Mouse (Mus musculus) embryonic facial prominence, embryonic 11.5 days (tissue): ENCODE results near the gene Napa. TPM values are rescaled to one million over a fixed set of nuclear protein-coding genes. Genes with fewer than 3 reads are reported as not detected.

Experiments
- ATAC-seq: fragments of 200-750 bp; cut with Nextera tagmentation; replicated peaks from 2 replicates; pipeline ENCODE4 v1.8.0; 2017; ENCODE audit warnings: low read depth; ENCODE audit not compliant: insufficient number of reproducible peaks, low FRiP score, low TSS enrichment
- DNase-seq: peaks from one replicate; pipeline ENCODE4 v3.0.0-alpha.2; 2015; ENCODE audit warnings: low spot score
- H3K27ac ChIP-seq: fragments of 300-500 bp; sonication (generic); replicated peaks from 2 replicates; pipeline ENCODE4 v1.5.1; 2014; ENCODE audit warnings: mild to moderate bottlenecking, low read depth, low read length, control low read depth
- H3K27me3 ChIP-seq: fragments of 300-500 bp; sonication (generic); 2 replicates; pipeline ENCODE4 v1.6.1; 2014; ENCODE audit warnings: mild to moderate bottlenecking, low read length, moderate library complexity, mixed read lengths; ENCODE audit not compliant: control insufficient read depth, insufficient read depth
- H3K36me3 ChIP-seq: fragments of 300-500 bp; sonication (generic); replicated peaks from 2 replicates; pipeline ENCODE4 v1.6.1; 2014; ENCODE audit warnings: low read depth, mild to moderate bottlenecking, low read length, moderate library complexity, mixed read lengths; ENCODE audit not compliant: control insufficient read depth, insufficient read depth
- H3K4me1 ChIP-seq: fragments of 300-500 bp; sonication (generic); 2 replicates; pipeline ENCODE4 v1.6.1; 2014; ENCODE audit warnings: low read length, mixed read lengths; ENCODE audit not compliant: control insufficient read depth, insufficient read depth
- H3K4me2 ChIP-seq: fragments of 300-500 bp; sonication (generic); 2 replicates; pipeline ENCODE4 v1.6.1; 2014; ENCODE audit warnings: low read depth, mild to moderate bottlenecking, control low read depth, low read length, moderate library complexity
- H3K4me3 ChIP-seq: fragments of 300-500 bp; sonication (generic); 2 replicates; pipeline ENCODE4 v1.5.1; 2014; ENCODE audit warnings: low read depth, low read length, control low read depth
- H3K9ac ChIP-seq: fragments of 300-500 bp; sonication (generic); replicated peaks from 2 replicates; pipeline ENCODE4 v1.6.1; 2014; ENCODE audit warnings: mild to moderate bottlenecking, control low read depth, low read length
- H3K9me3 ChIP-seq: fragments of 300-500 bp; sonication (generic); replicated peaks from 2 replicates; pipeline ENCODE4 v1.6.1; 2016; ENCODE audit warnings: mild to moderate bottlenecking, low read length, inconsistent platforms, mixed read lengths; ENCODE audit not compliant: control insufficient read depth
- WGBS: fragments of 180-500 bp; shearing (Covaris S2); extraction: QIAGEN DNeasy Blood & Tissue Kit; methylation state at CpG from one replicate; pipeline ENCODE4 v1.1.7; 2014; 5-methylcytosine and 5-hydroxymethylcytosine counted together
- polyA plus RNA-seq: library from polyadenylated mRNA; unstranded; fragments of >200 nt; fragmentation: Nextera tagmentation; extraction: Ambion mirVana; gene quantifications from 2 replicates; pipeline ENCODE4 v1.2.1, GENCODE M21; 2014

Napa gene
- polyA plus RNA-seq, 1 experiment from 2014 or later = 147 TPM

GRCm38 (mm10) chr7:16101081-16101480 is 2.8 kb downstream of the Napa start:
- WGBS = 69% methylated on average over 7 of the region's 7 CpGs
- Histone ChIP-seq H3K27me3 (no peaks in the 10 kb centered on the region), H3K9ac (no peak overlapping the region), H3K4me1 (peaks cover 5% of the 10 kb centered on the region), H3K36me3 (peaks cover 2% of the 10 kb centered on the region), H3K4me3 (no peak overlapping the region), H3K27ac (no peak overlapping the region), H3K9me3 (no peaks in the 10 kb centered on the region), H3K4me2 (no peak overlapping the region)
- no peak for DNase-seq
- ATAC-seq = no peak

GRCm38 (mm10) chr7:16101726-16102475 is 3.6 kb downstream of the Napa start:
- H3K36me3 ChIP-seq = peaks cover 2% of the 10 kb centered on the region
- no peaks in the 10 kb centered on the region for H3K9me3 ChIP-seq
- H3K27ac ChIP-seq = no peak overlapping the region
- DNase-seq (no peak), ATAC-seq (no peak)
- no peak overlapping the region for H3K4me3 ChIP-seq
- no peaks in the 10 kb centered on the region for H3K27me3 ChIP-seq
- H3K9ac ChIP-seq = no peak overlapping the region
- no peak overlapping the region for H3K4me2 ChIP-seq
- H3K4me1 ChIP-seq = peaks cover 5% of the 10 kb centered on the region
- 71% methylated on average over 15 of the region's 15 CpGs for WGBS

- DNase-seq (no peak), ATAC-seq (no peak)
- WGBS = 87% methylated on average over 5 of the region's 5 CpGs
- no peak overlapping the region for H3K27ac ChIP-seq
- peaks cover 2% of the 10 kb centered on the region for H3K36me3 ChIP-seq
- H3K4me2 ChIP-seq = no peak overlapping the region
- H3K9me3 ChIP-seq = no peaks in the 10 kb centered on the region
- no peak overlapping the region for H3K4me3 ChIP-seq
- H3K4me1 ChIP-seq = peaks cover 5% of the 10 kb centered on the region
- no peaks in the 10 kb centered on the region for H3K27me3 ChIP-seq
- H3K9ac ChIP-seq = no peak overlapping the region
Measured at GRCm38 (mm10) chr7:16102686-16103226, 4.5 kb downstream of the Napa start.

GRCm38 (mm10) chr7:16103760-16104159 is 5.5 kb downstream of the Napa start:
- Histone ChIP-seq H3K4me3 (no peak overlapping the region), H3K36me3 (peaks cover 2% of the 10 kb centered on the region), H3K9ac (no peak overlapping the region), H3K9me3 (no peaks in the 10 kb centered on the region), H3K27ac (no peak overlapping the region), H3K4me1 (peaks cover 5% of the 10 kb centered on the region), H3K27me3 (no peaks in the 10 kb centered on the region), H3K4me2 (no peak overlapping the region)
- 65% methylated on average over 6 of the region's 6 CpGs for WGBS
- ATAC-seq (no peak; the same call in 1 of the 2 replicates), DNase-seq (no peak)

GRCm38 (mm10) chr7:16104611-16105388 is 6.5 kb downstream of the Napa start:
- H3K4me2 ChIP-seq = no peak overlapping the region
- no peak overlapping the region for H3K27ac ChIP-seq
- ATAC-seq = no peak
- H3K36me3 ChIP-seq = peaks cover 5% of the 10 kb centered on the region
- no peaks in the 10 kb centered on the region for H3K9me3 ChIP-seq
- 0 out of 2 replicates have a peak, but pooled peaks cover 2% of the 10 kb centered on the region for H3K4me1 ChIP-seq
- no peak overlapping the region for H3K4me3 ChIP-seq
- WGBS = 95% methylated on average over 7 of the region's 7 CpGs
- H3K9ac ChIP-seq = no peak overlapping the region
- no peaks in the 10 kb centered on the region for H3K27me3 ChIP-seq
- DNase-seq = no peak

GRCm38 (mm10) chr7:16108886-16109542 is 10.8 kb downstream of the Napa start:
- H3K27ac ChIP-seq = no peak overlapping the region
- ATAC-seq = no peak
- no peaks in the 10 kb centered on the region for H3K9me3 ChIP-seq
- H3K4me1 ChIP-seq = no peaks in the 10 kb centered on the region
- H3K4me3 ChIP-seq = no peak overlapping the region
- no peak overlapping the region for H3K4me2 ChIP-seq
- no peak overlapping the region for H3K9ac ChIP-seq
- H3K36me3 ChIP-seq = peaks cover 15% of the 10 kb centered on the region
- 92% methylated on average over 9 of the region's 9 CpGs for WGBS
- no peaks in the 10 kb centered on the region for H3K27me3 ChIP-seq
- no peak for DNase-seq

- ATAC-seq = no peak
- peaks cover 13% of the 10 kb centered on the region for H3K36me3 ChIP-seq
- 93% methylated on average over 8 of the region's 8 CpGs for WGBS
Measured at GRCm38 (mm10) chr7:16110158-16110557, 11.9 kb downstream of the Napa start.

More at GRCm38 (mm10) chr7:16110158-16110557, 11.9 kb downstream of the Napa start:
- Histone ChIP-seq H3K27me3 (no peaks in the 10 kb centered on the region), H3K4me2 (no peak overlapping the region), H3K4me3 (no peak overlapping the region), H3K9me3 (no peaks in the 10 kb centered on the region), H3K4me1 (no peaks in the 10 kb centered on the region), H3K27ac (no peak overlapping the region), H3K9ac (no peak overlapping the region)
- DNase-seq = no peak
